Mouse (Mus musculus) C2C12 (cell line): ENCODE data around the gene Gm10799.

ENCODE experiments used
- CTCF ChIP-seq: IDR thresholded peaks from one replicate; pipeline ENCODE4 v1.5.1; 2011; ENCODE audit not compliant: control insufficient read depth, insufficient read depth, insufficient read length
- MYOD1 ChIP-seq: IDR thresholded peaks from one replicate; pipeline ENCODE4 v1.6.1; 2011; ENCODE audit warnings: low read depth; ENCODE audit not compliant: control insufficient read depth, insufficient read length
- MYOG ChIP-seq: IDR thresholded peaks from one replicate; pipeline ENCODE4 v1.6.1; 2011; ENCODE audit not compliant: control insufficient read depth, insufficient read length; ENCODE audit errors: extremely low read depth
- USF1 ChIP-seq: IDR thresholded peaks from one replicate; pipeline ENCODE4 v1.6.1; 2011; ENCODE audit warnings: low read depth, mild to moderate bottlenecking, control low read depth, moderate library complexity

- no peak for TF ChIP-seq MYOD1
- TF ChIP-seq CTCF, result no peak
- TF ChIP-seq MYOG, result no peak
- no peak for TF ChIP-seq USF1
Observed at GRCm38 (mm10) chr2:104096256-104096655, 27.9 kb upstream of the Gm10799 start.
